Mouse (Mus musculus) cerebellum, adult 2 months (tissue): ENCODE measurements at regions not wholly inside any gene's neighbourhood (a gene's known extent, or its start where the extent isn't known, plus 50 kb on each side); places are given as distances from the start of the nearest gene placed in this dataset.

Experiments used
- DNase-seq, 2 experiments: peaks; one replicate each; pipeline ENCODE4 v3.0.0; 2021
- H3K27ac ChIP-seq: fragments of 200-500 bp; 2 replicates; pipeline ENCODE4 v1.5.1; 2012; ENCODE audit warnings: low read length, control low read depth, inconsistent platforms; ENCODE audit not compliant: insufficient read depth
- H3K27me3 ChIP-seq: fragments of 200-500 bp; 2 replicates; pipeline ENCODE4 v1.6.1; 2012; ENCODE audit warnings: inconsistent platforms, mild to moderate bottlenecking, low read length, moderate library complexity; ENCODE audit not compliant: control insufficient read depth, insufficient read depth
- H3K4me1 ChIP-seq: fragments of 200-500 bp; 2 replicates; pipeline ENCODE4 v1.6.1; 2011; ENCODE audit warnings: low read length; ENCODE audit not compliant: control insufficient read depth, insufficient read depth
- H3K4me3 ChIP-seq: fragments of 200-500 bp; replicated peaks from 2 replicates; pipeline ENCODE3; 2011; ENCODE audit warnings: mild to moderate bottlenecking, low read depth, low read length, control low read depth; ENCODE audit not compliant: insufficient read depth
- CTCF ChIP-seq: fragments of 200-500 bp; IDR thresholded peaks from 2 replicates; pipeline ENCODE4 v1.5.1; 2011; ENCODE audit warnings: low read depth, mild to moderate bottlenecking, control low read depth, low read length, moderate library complexity, borderline replicate concordance; ENCODE audit not compliant: insufficient read depth
- POLR2A ChIP-seq: fragments of 200-500 bp; IDR thresholded peaks from 2 replicates; pipeline ENCODE4 v1.6.1; 2011; ENCODE audit warnings: low read length, control low read depth, borderline replicate concordance; ENCODE audit not compliant: insufficient read depth
- WGBS: fragments of 180-500 bp; shearing (Covaris S2); methylation state at CpG from one replicate; pipeline ENCODE4 v1.1.7; 2018; 5-methylcytosine and 5-hydroxymethylcytosine counted together

DNA sequence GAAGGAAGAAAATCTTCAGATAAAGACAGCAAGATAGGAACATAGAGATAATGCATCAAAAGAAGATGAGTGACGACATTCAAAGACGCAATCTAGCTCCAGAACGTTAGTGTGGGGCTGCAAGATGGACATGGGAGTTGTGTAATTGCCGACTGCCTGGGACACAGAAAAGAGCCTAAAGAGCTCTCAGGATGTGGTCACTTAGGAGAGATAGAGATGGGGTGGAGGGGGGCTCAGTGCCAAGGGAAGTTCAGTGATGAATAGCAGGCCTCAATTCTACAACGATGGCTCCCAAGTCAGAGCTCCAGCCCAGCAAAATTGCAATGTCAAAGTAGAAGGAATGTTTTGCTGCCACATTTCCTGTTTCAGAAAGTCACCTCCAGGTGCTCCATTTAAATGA lies 545.3 kb downstream of the Nfib start:
- no peak overlapping the region for H3K27ac ChIP-seq
- WGBS, result 84% methylated on average over 5 of the region's 5 CpGs
- no peak overlapping the region for H3K4me3 ChIP-seq
- no peaks in the 10 kb centered on the region for H3K27me3 ChIP-seq
- no peak for DNase-seq
- H3K4me1 ChIP-seq, result no peaks in the 10 kb centered on the region
- no peak for TF ChIP-seq CTCF

DNA sequence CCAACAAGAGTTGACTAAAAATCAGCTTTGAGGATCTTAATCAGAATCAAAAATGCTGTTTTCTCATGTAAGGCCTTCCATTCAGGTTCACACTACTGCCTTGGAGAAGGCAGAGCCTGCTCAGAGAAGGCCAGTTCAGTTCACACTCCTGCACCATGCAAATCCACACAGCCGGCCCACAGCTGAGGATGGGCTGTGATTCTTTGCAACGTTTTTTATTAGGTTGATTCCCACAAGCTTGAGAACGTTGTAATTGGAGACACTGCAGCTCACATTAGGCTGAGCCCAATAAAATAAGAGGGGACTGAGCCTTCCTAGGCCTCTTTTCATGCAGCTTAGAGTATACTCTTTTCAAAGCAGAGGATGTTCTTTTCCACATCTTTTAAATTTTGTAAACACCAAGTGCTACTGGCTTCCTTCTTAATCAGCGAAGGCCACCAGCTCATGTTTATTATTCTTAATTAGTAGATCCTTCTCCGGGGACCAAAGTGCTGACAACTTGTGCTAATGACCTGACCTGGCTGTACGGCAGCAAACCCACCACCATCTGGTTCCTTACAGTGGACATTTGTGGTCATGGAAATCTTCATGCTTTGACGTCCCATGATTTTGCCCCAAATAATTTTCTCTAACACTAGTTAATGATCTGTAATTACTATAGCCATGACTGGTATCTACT lies 549.8 kb downstream of the Nfib start:
- Histone ChIP-seq H3K27me3 (no peaks in the 10 kb centered on the region), H3K4me1 (no peaks in the 10 kb centered on the region), H3K4me3 (no peak overlapping the region), H3K27ac (no peak overlapping the region)
- no peak for DNase-seq
- 76% methylated on average over 7 of the region's 7 CpGs for WGBS
- no peak for TF ChIP-seq CTCF
- no peak for TF ChIP-seq POLR2A

DNA sequence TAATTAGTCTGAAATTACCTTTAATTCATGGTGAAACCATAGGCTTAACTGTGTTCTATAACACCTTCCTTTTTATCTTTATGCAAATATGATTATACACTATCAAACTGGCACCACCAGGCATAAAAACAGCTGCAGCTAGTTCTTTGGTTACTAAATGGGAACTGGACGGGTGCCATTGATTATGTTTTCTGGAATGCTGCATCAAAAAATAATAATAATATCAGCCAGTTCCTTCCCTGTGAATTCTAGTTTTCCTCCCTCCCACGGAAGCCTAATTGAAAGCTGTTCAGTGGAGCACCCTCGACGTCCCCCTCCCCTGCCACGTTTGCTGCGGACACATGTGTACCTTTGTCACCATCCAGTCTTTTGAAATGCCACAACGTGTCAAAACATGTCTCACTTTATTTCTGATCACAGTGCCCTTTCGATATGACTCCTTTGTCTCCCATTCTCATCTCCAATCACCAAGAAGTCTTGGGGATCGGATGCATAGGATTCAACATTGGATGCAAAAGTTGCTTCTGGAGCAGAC lies 551.5 kb downstream of the Nfib start:
- Histone ChIP-seq H3K4me1 (no peaks in the 10 kb centered on the region), H3K27me3 (no peaks in the 10 kb centered on the region), H3K4me3 (no peak overlapping the region), H3K27ac (no peak overlapping the region)
- TF ChIP-seq POLR2A (no peak), CTCF (no peak)
- 86% methylated on average over 9 of the region's 9 CpGs for WGBS
- DNase-seq, result no peak

DNA sequence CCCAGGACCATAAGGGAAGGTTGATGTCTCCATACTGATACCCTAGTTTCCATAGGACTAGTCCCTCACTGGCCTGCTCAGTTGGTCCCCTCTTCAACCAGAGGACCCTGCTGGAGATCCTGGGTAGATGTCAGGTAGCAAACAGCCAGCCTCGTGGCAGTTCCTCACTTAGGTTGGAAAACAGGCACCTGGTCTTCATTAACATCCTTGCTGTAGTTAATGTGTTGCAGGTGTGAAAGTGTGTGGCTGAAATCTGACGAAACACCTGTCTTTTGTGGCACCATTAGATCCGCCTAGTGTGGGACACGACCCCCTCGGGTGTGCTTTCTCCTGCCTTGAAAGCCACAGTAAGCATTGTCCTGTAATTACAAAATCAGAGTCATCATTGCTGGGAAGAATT lies 551.9 kb downstream of the Nfib start:
- TF ChIP-seq POLR2A (no peak), CTCF (no peak)
- no peaks in the 10 kb centered on the region for H3K4me1 ChIP-seq
- no peak overlapping the region for H3K27ac ChIP-seq
- 87% methylated on average over 5 of the region's 5 CpGs for WGBS
- no peak for DNase-seq
- no peaks in the 10 kb centered on the region for H3K27me3 ChIP-seq
- no peak overlapping the region for H3K4me3 ChIP-seq

DNA sequence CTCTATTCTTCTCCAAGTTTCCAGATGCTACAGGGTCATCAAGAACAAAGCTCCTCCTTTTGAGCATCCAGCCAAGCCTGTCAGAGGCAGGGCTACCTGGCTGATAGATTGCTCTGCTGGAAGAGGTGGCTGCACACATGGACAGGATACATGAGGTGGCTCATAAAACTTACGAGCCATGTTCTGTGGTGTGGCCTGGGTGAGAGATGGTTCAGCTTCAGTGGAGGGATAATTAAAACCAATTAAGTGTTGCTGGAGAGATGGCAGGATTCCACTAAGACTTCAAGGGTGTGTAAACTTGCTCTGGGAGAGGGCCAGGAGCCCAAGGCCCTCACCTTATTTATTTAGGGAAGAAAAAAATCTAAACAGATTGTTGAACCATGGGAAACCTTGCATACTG lies 555.6 kb downstream of the Nfib start:
- no peak overlapping the region for H3K27ac ChIP-seq
- H3K4me1 ChIP-seq, result no peaks in the 10 kb centered on the region
- no peak overlapping the region for H3K4me3 ChIP-seq
- 36% methylated on average over 1 of the region's 1 CpGs for WGBS
- DNase-seq, result peak in 1 of 2 experiments; percentile 4
- no peaks in the 10 kb centered on the region for H3K27me3 ChIP-seq
- TF ChIP-seq POLR2A (no peak), CTCF (no peak)

DNA sequence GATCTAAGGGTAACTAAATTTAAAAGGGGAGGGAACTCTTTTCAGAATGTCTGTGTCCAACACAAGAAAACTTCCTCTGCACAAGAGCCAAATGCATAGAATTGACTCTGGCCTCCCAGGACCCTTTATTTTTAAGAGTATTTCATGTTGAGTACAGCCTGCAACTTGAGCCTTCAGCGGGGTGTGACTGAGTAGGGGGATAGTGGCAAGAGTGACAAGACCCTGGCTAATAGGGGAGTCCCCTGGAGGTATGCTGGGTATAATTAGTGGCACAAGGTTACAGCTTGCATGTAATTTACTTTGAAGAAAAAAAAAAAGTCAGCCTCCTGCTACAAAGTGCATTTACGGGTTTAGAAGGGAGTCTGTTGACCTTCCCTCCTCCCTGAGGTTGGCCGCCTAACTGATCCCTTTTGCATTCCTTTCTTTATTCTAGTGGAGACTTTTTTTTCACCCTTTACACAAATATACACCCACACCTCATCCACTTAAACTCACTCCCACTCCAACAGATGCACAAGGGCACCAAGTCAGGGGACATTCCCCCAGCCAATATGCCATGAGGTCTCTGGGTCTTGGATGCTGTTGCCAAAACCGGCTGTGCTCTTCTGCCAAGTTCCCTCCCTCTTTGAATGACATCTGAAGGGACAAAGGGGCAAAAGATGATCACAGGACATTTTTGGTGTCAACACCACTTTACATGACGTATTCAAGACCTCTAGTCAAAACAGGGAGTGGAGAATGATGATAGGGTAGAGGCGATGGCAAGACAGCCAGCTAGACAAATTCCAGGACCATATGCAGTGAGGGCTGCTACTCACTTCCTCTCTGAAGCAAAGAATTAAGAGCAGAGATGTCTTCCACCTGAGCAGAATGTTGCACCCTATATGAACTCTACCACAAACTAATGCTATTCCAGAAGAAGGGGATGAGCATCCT lies 557.2 kb downstream of the Nfib start:
- Histone ChIP-seq H3K27ac (no peak overlapping the region), H3K27me3 (no peaks in the 10 kb centered on the region), H3K4me1 (no peaks in the 10 kb centered on the region), H3K4me3 (no peak overlapping the region)
- TF ChIP-seq CTCF (no peak), POLR2A (no peak)
- WGBS, result 71% methylated on average over 6 of the region's 6 CpGs
- no peak for DNase-seq

DNA sequence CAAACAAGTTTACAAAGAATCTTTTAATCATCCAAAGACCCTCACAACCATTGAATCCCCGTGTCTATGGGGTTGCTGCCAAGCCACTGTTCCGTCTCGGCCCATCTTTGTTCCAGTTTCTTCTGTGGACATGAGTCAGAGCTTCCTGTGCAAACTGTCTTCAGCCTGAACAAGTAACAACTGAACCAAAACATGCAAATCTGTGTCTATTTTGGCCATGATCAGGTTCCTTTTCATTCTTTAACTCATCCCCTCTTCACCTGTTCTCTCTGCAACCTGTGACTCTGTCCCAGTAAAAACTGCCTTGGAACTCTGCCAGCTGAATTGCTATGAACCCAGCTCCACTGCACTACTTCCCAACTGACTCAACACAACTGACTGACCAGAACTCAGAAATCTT lies 563.2 kb downstream of the Nfib start:
- no peak overlapping the region for H3K4me3 ChIP-seq

More for the DNA sequence above, 563.2 kb downstream of the Nfib start:
- no peak for DNase-seq
- Histone ChIP-seq H3K4me1 (no peaks in the 10 kb centered on the region), H3K27ac (no peak overlapping the region), H3K27me3 (no peaks in the 10 kb centered on the region)
- TF ChIP-seq CTCF (no peak), POLR2A (no peak)
- WGBS, result 49% methylated on average over 3 of the region's 3 CpGs
